Mouse (Mus musculus): Measurements from ENCODE around the gene Cxcl2.

The Cxcl2 gene

DNA sequence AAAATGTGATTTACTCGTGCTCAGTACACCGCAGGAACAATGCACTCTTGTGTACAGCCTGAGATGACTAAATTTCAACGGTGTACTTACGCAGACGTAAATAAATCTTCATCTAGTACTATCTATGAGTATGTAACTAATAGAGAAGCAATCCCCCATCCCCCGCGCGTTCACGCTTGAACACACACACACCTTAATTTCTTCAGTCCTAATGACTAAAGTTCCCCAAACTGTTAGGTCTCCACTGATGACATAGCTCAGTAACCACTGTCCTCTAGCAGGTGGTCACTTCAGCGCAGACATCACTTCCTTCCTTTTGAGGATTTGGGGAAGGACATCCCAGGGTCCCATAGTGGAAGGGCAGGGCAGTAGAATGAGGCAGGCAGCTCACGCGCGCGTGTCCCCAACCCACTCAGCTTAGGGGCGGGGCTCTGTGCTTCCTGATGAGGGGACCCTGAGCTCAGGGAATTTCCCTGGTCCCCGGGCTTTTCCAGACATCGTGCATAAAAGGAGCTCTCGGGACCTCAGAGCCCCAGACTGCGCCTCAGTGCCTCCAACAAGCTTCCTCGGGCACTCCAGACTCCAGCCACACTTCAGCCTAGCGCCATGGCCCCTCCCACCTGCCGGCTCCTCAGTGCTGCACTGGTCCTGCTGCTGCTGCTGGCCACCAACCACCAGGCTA, at the start of gene Cxcl2:
Gene Cxcl2, plus strand, starts transcription at position 533 of the 682 bp plus-strand sequence.
- peak in 1 of 2 experiments; percentile 10 for DNase-seq

DNA sequence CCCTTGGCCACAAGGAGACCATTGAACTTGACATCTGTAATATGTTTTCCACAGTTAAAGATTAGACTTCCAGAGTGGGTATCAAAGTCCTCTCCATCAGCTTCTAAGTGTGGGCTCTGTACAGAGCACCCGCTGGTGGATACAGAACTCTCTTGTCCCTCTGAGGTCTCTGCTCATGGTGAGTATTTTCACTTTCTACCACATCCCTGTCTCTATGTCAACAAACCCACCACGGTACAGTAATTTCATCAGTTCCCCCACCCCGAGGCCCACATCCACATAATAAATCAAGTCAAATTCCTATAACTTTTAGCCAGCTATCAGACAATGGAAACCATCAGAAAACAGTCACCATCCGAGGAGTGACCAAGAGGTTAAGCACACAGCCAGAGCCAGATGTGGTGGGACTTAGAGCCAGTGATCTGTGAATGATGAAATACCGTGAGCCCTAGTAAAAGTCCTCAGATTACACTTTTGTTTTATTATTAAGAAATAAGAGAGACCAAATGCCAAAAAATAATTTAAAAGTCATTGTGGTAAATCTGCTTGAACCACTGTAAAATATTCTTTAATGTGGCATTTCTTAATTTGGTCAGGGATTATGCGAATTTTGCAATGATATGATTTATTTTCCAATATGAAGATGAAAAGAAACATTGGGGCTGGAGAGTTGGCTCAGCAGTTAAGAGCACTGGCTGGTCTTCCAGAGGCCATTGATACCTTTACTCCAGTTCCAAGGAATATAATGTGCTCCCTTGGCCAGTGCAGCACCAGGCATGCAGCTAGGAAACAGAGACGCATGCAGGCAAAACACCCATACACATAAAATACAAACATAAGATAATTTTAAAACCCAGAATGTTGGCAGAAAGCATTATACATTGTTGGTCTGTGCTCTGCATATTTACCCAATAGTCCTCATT, 48.1 kb upstream of the Cxcl2 start:
- no peak for DNase-seq

DNA sequence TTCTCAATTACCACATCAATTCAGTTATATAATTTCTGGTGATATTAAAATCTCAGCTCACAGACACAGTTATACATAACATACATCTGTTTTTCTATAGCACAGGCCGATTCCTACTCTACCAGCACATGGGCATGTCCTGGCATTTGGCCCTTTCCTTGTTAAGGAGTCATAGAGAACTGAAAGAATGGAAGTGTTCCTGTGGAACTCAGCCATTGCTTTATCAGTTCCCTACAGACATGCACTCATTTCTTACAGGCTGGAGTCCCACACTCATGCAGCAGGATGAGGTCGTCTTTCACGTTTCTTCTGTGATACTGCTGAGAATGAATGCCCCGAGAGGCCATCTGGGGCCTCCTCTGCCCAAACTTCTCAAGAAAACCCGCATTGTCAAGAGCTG, 46.2 kb upstream of the Cxcl2 start:
- no peak for DNase-seq

DNA sequence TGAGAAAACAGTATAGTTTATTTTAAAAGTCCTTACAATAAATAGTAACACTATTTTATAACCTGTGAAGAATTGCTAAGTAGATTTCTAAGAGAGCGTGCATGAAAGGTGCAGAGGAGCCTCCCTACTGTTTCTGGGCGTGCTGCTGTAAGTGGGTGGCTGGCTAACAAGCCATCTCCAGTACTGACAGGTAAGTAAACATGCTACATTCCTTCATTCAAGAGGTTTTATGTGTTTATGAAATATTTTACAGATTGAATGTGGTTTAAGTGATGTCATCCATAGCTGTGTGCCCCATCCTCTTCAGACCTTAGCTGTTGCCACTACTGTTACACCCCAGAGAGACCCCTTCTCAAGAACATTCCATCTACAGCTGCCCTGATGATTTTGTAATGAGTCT, 45.2 kb upstream of the Cxcl2 start:
- DNase-seq = no peak

DNA sequence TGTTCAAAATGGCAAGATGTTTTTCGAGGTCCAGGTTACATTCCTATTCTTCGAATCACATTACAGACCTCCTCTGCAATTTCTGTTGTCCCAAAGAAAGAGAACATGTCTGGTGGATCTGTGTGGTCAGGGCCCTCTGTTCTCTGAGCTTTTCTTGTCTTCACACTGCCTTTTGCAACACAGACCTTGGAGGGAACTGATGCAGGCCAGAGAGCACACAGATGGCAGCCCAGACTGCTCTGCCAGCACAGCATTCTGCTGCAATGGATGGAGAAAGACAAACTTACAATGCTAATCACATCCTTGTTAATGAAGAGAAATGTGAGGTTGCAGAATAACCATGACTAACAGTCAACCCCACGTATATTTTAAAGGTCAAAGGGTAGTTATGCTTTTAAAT, 44.6 kb upstream of the Cxcl2 start:
- DNase-seq = peak; percentile 24 to 33

DNA sequence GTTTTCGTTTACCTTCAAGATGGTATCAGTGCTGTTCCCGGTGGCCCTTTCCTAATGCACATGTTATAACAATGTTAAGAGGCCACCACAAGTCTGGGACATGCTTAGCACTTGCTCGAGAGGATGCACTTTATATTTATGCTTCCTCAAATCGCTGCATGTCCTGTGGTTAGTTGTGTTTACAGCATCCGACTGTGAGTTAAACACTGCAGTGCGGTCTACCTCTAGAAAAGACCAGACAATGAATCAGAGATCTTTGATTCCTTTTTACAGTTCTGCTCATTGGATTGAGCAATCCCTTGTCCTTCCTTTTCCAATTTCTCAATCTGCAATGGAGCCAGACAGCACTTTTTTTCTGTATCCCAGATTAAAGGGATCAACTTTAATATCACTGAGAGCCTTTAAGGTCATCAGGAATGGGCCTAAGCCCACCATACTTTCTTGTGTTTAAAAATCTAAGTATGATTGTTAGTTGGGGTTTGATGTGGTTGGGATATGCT, 41.7 kb upstream of the Cxcl2 start:
- DNase-seq = no peak

DNA sequence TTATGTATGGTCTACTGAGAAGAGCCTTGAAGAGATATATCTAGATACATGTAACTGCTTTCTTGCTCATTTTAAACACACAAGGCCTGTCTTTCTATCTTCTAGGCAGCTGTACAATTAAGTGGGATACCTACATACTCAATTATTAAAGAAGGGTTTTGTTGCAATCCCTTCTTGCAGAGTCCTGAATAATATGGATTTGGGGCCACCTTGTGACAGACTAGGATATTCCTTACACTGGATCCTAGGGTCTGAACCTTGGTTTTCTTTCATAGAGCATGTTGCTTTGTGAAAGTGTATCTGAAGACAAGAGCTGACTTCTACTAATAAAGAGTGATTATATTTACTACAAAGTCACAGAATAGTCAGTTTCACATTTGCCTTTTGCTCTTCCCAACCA, 36.9 kb upstream of the Cxcl2 start:
- peak; percentile 25 to 40 for DNase-seq

DNA sequence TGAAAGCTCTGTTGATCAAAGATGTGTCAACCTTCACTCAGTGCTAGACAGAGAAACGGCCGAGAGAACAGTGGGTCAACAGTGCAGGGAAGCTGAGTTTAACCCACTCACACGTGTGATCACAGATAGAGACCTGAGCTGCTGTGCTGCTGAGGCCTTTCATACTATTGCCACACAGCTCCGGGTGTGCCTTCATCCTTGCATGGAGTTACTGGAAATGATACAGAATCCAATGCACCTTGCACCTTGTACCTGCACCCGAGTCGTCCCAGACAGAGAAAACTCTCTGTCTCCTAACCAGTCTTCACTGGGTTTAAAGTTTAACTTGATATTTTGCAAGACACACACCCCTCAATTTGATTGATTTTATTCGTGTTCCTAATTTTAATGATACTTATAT, 31.3 kb upstream of the Cxcl2 start:
- DNase-seq = no peak

DNA sequence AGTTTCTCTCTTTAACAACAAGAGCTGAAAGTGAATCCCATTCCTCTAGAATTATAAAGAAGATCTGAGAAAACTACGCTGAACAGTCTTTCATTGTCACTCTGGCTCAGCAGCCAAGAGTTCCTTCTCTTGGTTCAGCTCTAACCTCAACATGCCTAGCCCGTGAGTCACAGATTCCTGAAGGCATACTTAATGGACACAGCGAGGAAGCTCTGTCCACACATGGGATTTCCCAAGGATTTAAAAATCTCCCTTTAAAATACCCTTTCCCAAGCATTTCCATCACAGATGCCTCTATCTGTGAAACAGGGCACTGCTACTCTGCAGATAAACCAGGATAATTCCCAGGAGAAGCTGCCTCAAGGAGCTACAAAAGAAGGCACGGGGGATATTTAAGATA, 27.6 kb upstream of the Cxcl2 start:
- no peak for DNase-seq

DNA sequence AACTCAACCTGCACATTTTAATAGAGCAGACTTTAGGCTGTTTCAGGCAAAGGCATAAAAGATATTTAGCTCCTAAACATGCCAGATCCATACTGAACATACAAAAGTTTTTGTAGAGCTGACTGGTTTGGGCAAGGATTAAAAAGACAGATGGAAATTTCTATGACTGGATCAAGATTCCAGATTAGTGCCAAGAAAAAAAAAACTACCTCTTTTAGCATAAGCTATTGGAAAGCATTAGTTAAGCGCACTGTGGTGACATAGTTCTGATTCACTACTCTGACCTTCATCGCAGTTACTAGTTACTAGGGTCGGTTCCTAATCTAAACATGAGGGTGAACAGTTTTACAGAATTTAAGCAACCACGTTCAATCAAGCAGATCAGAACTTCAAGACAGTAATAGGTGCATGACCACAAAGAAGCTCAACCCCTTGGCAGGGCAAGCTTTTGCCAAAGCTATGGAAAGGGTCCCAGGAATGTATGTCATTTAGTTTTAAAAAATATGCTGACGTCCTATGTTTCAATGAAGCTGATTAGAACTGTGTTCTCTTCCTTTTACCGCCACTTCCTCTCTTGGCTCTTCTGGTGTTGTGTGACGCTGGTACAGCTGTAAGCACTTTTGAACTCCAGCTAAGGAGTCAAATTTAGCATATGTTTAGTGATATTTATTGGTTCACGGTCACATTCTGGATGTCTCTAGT, 27.0 kb upstream of the Cxcl2 start:
- DNase-seq = no peak

DNA sequence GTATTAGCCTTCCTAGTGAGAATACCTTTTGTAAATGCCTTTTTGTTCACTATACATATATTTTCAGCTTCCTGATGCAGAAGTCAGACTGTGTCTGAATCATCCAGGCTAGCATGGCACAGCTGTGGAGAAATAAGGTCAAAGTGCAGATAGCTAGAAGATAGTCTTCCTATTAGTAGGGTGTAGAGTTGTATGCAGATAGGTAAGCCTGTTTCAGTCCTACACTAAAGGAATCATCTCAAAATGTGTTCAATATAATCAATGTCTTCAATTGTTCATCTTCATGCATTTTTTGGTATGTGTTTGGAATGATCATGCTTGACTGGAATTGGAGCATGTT, 26.5 kb upstream of the Cxcl2 start:
- DNase-seq = no peak

DNA sequence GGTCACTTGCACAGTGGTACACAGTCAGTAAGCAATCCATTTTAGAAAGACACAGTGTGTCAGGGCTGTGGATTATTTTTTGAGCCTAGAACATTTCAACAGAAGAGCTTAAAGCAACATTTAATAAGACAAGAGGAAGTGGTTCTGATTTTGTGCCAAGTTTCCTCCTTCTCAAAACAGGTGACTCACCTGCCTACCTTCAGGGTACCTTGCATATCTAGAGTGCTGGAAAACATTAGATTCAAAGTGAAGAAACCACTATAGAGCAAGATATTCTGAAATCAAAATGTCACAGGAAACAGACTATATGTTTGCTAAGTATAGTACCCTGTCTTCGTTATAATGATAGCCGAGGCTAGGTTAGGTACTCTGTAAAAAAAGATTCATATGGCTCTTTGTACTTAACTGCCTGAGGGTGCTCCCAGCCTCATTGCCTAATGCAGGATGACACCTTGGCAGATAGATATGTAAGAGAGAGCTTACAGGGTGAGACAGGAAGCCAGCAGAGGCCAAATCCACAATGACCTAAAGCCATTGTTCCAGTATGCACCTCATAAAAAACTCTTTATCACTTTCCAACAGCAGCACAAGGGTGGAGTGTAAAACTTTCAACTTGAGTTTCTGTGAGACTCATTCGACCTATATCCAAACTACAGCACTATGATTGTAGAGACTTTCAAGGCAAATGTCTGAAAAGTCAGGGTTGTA, 24.2 kb upstream of the Cxcl2 start:
- DNase-seq = no peak

DNA sequence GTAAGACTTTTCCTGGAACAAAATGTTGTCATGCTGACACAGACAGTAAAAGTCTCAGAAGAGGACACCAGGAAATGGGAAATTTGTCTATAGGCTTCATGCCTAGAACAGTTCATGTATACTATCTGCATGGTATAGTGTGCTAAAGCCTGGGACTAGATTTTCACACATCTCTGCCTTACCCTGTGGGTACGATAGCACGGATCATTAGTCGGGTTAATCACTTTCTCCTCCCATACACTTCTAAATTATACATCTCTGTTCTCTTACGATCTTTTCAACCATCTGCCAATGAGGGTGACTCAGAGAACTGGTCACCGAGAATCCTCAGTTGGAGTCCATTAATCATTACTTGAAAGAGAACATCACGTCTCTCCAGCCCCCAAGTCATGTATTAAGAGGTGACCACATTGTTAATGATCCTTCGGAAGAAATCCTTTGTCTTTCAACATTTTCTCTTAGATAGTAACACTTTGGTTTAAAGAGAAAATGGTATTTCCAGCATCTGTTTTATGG, 23.3 kb upstream of the Cxcl2 start:
- DNase-seq = no peak

DNA sequence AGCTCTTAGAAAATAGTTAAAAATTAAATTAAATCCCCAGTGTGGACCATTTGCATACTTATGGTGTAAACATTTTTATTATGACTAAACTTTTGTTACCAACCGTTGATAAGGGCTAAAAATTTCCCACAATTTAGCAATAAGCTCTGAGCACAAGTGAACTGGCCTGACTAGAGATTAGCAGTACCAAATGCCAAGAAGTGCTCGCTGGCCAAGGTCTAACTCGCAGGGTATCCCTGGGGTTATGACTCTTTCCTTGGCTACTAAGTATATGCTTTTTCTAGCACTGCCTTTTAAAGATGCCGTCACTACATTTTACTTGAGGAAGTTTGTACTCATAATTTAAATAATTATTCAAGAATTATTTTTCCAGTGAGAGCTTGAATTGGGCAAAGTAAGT, 22.6 kb upstream of the Cxcl2 start:
- DNase-seq = no peak

DNA sequence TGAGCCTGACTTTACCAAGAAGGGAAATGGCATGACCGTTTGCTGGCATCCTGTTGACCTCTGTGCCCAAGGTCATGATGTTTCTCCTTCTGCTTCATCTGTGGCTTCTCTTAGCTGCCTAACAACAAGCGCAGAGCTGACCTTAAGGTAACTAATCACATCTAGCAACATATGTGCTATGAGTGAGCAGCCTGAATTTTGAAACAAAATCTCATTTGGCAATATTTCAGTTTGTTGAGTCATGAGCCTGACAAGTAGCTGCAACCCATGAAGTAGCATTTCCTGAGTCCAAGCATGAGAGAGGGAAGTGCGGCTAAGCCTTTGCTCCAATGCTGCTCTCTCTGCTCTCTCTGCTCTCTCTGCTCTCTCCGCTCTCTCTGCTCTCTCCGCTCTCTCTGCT, 22.0 kb upstream of the Cxcl2 start:
- no peak for DNase-seq

DNA sequence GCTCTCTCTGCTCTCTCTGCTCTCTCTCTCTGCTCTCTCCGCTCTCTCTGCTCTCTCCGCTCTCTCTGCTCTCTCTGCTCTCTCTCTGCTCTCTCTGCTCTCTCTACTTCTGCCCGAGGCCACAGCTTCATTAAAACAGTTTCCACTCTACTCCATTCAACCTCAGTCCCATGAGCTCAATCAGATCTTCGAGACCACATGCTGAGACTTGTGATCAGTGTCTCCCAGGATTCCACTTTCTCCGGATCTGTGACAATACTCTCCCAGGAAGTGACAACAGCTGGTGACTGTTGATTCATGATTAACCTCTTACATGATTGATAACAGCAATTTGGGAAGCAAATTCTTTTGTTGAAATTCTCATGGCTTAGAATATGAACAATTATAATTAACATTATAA, 21.5 kb upstream of the Cxcl2 start:
- no peak for DNase-seq

DNA sequence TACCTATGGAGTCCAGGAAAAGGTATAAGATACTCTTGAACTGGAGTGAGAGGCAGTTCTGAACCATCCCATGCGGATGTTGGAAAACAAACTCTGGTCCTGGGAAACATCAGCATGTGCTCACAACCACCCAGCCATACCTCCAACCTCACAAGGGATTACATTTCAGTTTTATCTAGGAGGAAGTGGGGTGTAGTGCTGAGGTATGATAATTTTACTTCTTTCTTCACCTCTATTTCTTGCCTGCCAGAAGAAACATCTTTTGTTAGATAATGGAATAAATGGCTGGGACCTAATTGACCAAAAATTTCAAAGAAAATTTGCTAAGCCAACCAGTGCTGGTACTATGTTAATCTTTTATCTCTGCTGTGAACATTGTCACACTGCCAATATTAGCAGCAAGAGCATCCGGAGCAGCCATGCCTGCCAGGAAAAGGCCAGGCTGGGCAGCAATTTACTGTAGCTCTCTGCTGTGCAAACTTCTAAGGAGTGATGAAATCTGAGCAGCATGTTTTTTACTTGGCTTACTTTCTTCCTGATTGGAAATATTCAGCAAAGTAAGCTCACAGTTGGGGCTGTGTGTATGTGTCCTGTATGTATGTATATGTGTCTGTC, 18.9 kb upstream of the Cxcl2 start:
- DNase-seq = peak; percentile 59 to 63

DNA sequence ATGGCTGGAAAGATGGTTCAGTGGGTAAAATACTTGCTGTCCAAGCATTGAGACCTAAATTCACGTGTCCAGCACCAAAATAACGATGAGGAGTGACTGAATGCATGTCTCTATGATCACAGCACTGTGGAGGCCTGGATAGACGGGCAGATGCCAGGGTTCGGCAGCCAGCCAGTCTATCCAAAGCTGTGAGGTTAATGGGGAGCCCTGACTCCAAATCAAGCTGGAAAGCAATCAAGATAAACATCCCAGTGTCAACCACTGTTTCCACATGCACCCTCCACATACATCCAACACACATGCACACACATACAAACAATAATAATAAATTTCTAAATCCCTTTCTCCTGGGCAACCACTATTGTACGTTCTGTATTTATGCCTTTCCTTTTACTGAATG, 15.0 kb upstream of the Cxcl2 start:
- peak; percentile 54 to 60 for DNase-seq

DNA sequence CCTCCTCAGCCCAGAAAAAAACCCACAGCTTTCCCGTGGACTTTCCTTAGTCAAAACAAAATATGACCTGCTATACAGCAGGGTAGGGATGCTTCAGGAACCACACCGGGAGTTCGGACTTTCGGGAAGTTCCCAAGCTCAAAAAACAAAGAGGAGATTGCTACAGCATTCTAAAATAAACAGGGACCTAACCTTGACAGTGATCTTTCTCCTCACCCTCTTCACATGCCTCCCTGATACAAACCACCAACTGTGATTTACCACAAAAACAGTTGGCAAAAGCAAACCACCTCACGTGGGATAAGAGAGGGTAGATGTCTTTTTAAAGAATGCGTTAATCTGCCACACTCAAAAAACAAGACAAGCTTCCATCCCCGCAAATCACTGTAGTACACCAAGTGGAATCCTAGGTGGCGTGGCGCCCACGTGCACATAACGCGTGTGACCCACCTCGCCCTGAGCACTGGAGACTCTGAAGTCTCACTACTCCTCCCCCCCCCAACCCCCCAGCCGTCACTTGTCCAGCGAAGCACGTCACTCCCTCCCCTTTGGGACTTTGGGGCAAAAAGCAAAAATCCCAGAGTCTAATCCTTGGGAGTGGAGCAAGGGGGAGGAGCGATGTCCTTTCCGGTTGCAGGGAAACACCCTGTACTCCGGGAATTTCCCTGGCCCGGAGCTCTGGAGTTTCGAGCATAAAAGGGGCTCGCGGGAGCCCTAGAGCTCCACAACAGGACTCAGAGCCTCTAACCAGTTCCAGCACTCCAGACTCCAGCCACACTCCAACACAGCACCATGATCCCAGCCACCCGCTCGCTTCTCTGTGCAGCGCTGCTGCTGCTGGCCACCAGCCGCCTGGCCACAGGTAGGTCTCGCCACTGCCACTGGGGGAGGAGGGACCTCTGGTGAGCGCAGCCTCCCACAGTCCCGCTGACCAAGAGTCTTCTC, 12.9 kb upstream of the Cxcl2 start, which contains the start of gene Cxcl1:
Gene Cxcl1, plus strand, starts transcription at position 723 of the 945 bp plus-strand sequence.
- peak; percentile 62 to 68 for DNase-seq

DNA sequence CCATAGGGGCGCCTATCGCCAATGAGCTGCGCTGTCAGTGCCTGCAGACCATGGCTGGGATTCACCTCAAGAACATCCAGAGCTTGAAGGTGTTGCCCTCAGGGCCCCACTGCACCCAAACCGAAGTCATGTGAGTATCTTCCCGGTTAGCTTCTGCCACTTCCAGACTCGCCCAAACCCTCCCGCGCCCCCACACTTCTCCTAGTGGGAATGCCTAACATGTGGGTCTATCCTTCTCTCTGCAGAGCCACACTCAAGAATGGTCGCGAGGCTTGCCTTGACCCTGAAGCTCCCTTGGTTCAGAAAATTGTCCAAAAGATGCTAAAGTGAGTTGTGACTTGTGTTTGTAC, 12.2 kb upstream of the Cxcl2 start:
- DNase-seq = no peak

DNA sequence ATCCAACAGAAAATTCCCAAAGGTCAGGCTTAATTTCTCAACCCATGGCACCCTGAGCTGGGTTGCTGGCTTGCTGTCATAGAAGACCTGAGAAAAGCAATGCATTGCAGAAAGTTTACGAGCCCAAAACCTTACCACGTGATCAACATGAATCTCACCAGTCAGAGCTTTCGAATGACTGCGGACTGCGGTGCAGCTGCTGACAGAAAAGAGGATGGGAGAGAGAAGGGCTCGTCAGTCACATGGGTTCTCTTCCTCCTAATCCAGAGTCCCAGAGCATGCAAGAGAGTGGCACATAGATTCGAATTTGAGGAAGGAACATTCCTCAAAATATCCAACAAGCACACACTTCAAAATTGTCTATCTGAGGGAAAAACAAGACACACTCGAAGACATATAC, 9.4 kb upstream of the Cxcl2 start:
- DNase-seq = no peak
